Mouse (Mus musculus): ENCODE data around the gene Npm3. TPM values are rescaled to one million over a fixed set of nuclear protein-coding genes. Genes with fewer than 3 reads are reported as not detected.

Npm3 gene
- polyA plus RNA-seq, 1 experiment = 43.7 TPM

- Histone ChIP-seq H3K36me3 (replicated peaks; ENCODE audit: low read length) (peaks cover 95% of the 10 kb centered on the region), H3K9me3 (no peaks in the 10 kb centered on the region), H3K4me3 (replicated peaks) (no peak overlapping the region), H3K4me1 (0 out of 2 replicates have a peak, but pooled peaks cover 4% of the 10 kb centered on the region), H3K27me3 (replicated peaks) (no peaks in the 10 kb centered on the region)
- TF ChIP-seq FLI1 (IDR thresholded peaks at IDR 0.05; ENCODE audit: low read length) = no peak
- no peak for TF ChIP-seq GATA1 (IDR thresholded peaks at IDR 0.05; ENCODE audit: borderline replicate concordance, low read length)
These were observed 11.4 kb upstream of the Npm3 start for GRCm38 (mm10) chr19:45760810-45761209.

- TF ChIP-seq FLI1 (IDR thresholded peaks at IDR 0.05; ENCODE audit: low read length) = no peak
- TF ChIP-seq GATA1 (IDR thresholded peaks at IDR 0.05; ENCODE audit: borderline replicate concordance, low read length) = no peak
- Histone ChIP-seq H3K9me3 (no peaks in the 10 kb centered on the region), H3K27me3 (replicated peaks) (no peaks in the 10 kb centered on the region), H3K4me3 (replicated peaks) (no peak overlapping the region), H3K4me1 (peaks cover 15% of the 10 kb centered on the region), H3K36me3 (replicated peaks; ENCODE audit: low read length) (peaks cover 95% of the 10 kb centered on the region)
These were observed 9.3 kb upstream of the Npm3 start for GRCm38 (mm10) chr19:45758671-45759070.

GRCm38 (mm10) chr19:45753551-45753950 is 4.2 kb upstream of the Npm3 start:
- Histone ChIP-seq H3K36me3 (replicated peaks; ENCODE audit: low read length) (peaks cover 82% of the 10 kb centered on the region), H3K4me1 (peaks cover 45% of the 10 kb centered on the region), H3K27me3 (replicated peaks) (no peaks in the 10 kb centered on the region), H3K9me3 (no peaks in the 10 kb centered on the region), H3K4me3 (replicated peaks) (no peak overlapping the region)
- TF ChIP-seq FLI1 (IDR thresholded peaks at IDR 0.05; ENCODE audit: low read length) (no peak), GATA1 (IDR thresholded peaks at IDR 0.05; ENCODE audit: borderline replicate concordance, low read length) (no peak)

DNA sequence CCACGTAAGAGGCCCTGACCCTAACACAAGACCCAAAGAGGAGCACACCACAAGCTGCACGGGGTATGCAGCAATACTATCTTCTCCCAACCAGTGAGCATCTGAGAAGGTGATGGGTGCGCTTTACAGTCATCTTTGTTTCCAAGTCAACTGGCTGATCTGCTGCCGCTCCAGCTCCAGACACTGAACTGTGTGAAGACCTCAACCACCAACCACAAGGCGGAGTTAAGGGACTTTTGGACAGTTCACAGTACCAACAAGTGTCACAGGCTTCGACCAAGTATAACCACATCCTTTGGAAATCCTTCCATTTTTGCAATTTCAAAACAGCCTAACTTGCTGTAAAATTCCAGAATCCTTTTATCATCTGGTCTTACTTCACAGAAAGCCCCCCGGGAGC is 2.5 kb upstream of the Npm3 start:
- TF ChIP-seq FLI1 (IDR thresholded peaks at IDR 0.05; ENCODE audit: low read length) (no peak), GATA1 (IDR thresholded peaks at IDR 0.05; ENCODE audit: borderline replicate concordance, low read length) (no peak)
- Histone ChIP-seq H3K9me3 (no peaks in the 10 kb centered on the region), H3K4me1 (peaks cover 57% of the 10 kb centered on the region), H3K36me3 (replicated peaks; ENCODE audit: low read length) (peaks cover 77% of the 10 kb centered on the region), H3K27me3 (replicated peaks) (no peaks in the 10 kb centered on the region), H3K4me3 (replicated peaks) (peak overlapping the region; percentile 10)

DNA sequence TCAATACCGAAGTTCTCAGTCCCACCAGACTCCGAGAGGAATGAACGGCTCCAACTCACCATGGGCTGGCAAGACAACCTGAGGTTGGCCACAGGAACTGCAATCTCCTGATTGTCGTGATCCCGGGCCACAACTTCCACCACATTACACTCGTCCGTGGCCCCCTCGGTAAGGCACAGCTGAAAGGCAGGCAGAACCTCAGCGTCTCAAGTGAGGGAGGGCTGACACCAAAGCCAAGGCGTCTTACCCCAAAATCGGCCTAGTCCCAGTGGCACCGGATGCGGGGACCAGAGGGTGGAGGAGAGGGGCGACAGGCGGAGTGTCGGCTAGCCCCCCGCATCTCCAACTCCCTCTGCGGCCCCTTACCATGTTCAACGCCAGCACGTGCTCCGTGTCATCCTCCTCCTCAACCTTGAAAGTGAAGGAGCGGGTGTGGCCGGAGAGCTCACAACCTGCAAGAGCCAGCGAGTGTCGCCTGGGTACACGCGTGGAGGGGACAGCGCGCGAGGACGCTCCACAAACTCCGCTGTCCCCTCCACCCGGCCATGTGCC is 624 bp downstream of the Npm3 start:
- H3K36me3 ChIP-seq (replicated peaks; ENCODE audit: low read length) = peaks cover 47% of the 10 kb centered on the region
- TF ChIP-seq GATA1 (IDR thresholded peaks at IDR 0.05; ENCODE audit: borderline replicate concordance, low read length) (no peak), FLI1 (IDR thresholded peaks at IDR 0.05; ENCODE audit: low read length) (no peak)
- H3K4me1 ChIP-seq = peaks cover 60% of the 10 kb centered on the region
- H3K9me3 ChIP-seq = no peaks in the 10 kb centered on the region
- peaks cover 25% of the 10 kb centered on the region for H3K27me3 ChIP-seq (replicated peaks)
- peak overlapping the region; percentile 95 for H3K4me3 ChIP-seq (replicated peaks)

- peak overlapping the region; percentile 95 for H3K4me3 ChIP-seq (replicated peaks)
- H3K4me1 ChIP-seq = peaks cover 56% of the 10 kb centered on the region
- no peaks in the 10 kb centered on the region for H3K9me3 ChIP-seq
- H3K27me3 ChIP-seq (replicated peaks) = peaks cover 30% of the 10 kb centered on the region
- TF ChIP-seq GATA1 (IDR thresholded peaks at IDR 0.05; ENCODE audit: borderline replicate concordance, low read length) (no peak), FLI1 (IDR thresholded peaks at IDR 0.05; ENCODE audit: low read length) (no peak)
- H3K36me3 ChIP-seq (replicated peaks; ENCODE audit: low read length) = peaks cover 41% of the 10 kb centered on the region
These were observed 1.2 kb downstream of the Npm3 start for GRCm38 (mm10) chr19:45748206-45748605.

DNA sequence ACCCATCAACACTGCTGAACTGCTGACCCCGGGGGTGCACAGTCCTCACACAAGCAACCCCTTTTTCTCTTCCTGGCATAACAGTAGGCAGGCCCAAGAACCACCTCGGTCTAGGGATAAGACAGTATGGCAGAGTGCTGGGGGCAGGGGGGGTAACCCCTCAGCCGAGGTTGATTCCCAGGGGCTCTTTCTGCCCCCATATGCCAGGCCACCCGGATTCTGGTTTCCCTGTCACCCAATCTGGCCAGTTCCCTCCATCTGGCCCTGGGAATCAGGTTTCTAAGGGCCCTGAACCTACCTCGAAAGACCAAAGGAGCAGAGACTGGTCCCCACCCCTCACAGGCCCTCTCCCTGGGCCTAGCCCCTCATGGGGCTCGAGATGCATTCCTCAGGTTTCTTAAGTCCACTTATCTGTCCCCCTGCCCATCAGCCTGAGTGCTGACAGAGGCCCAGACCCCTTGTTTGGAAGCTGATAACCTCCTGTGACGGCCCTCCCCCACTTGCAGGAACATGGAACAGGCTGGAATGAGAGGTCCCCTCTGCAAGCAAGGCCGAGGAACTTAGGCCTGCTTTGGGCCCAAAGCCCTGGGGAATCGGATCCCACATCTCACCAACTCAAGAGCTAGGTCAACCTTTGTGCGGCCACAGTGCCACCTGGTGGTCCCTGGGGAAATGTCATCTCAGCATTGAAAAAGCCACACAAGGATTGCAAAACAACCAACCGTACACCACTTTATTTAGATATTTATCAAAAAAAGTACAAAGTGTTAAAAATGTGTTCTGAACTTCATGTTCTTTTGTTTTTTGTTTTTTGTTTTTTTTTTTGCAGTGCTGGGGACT is 2.1 kb downstream of the Npm3 start:
- H3K27me3 ChIP-seq (replicated peaks) = peaks cover 38% of the 10 kb centered on the region
- no peaks in the 10 kb centered on the region for H3K9me3 ChIP-seq
- H3K4me3 ChIP-seq (replicated peaks) = no peak overlapping the region
- peaks cover 32% of the 10 kb centered on the region for H3K36me3 ChIP-seq (replicated peaks; ENCODE audit: low read length)
- peaks cover 54% of the 10 kb centered on the region for H3K4me1 ChIP-seq
- no peak for TF ChIP-seq FLI1 (IDR thresholded peaks at IDR 0.05; ENCODE audit: low read length)
- TF ChIP-seq GATA1 (IDR thresholded peaks at IDR 0.05; ENCODE audit: borderline replicate concordance, low read length) = no peak

GRCm38 (mm10) chr19:45746153-45747020 is 3.0 kb downstream of the Npm3 start:
- H3K4me1 ChIP-seq = peaks cover 54% of the 10 kb centered on the region
- H3K4me3 ChIP-seq (replicated peaks) = peak overlapping the region; percentile 25
- H3K36me3 ChIP-seq (replicated peaks; ENCODE audit: low read length) = peaks cover 24% of the 10 kb centered on the region
- TF ChIP-seq FLI1 (IDR thresholded peaks at IDR 0.05; ENCODE audit: low read length) = no peak
- no peak for TF ChIP-seq GATA1 (IDR thresholded peaks at IDR 0.05; ENCODE audit: borderline replicate concordance, low read length)
- no peaks in the 10 kb centered on the region for H3K9me3 ChIP-seq
- peaks cover 47% of the 10 kb centered on the region for H3K27me3 ChIP-seq (replicated peaks)

- peaks cover 17% of the 10 kb centered on the region for H3K36me3 ChIP-seq (replicated peaks; ENCODE audit: low read length)
- peaks cover 55% of the 10 kb centered on the region for H3K27me3 ChIP-seq (replicated peaks)
- no peak overlapping the region for H3K4me3 ChIP-seq (replicated peaks)
- H3K9me3 ChIP-seq = no peaks in the 10 kb centered on the region
- TF ChIP-seq FLI1 (IDR thresholded peaks at IDR 0.05; ENCODE audit: low read length) (no peak), GATA1 (IDR thresholded peaks at IDR 0.05; ENCODE audit: borderline replicate concordance, low read length) (no peak)
- peaks cover 57% of the 10 kb centered on the region for H3K4me1 ChIP-seq
These were observed 3.8 kb downstream of the Npm3 start for GRCm38 (mm10) chr19:45745344-45746152.

Data from megakaryocyte, embryonic 14.5 days (primary cell).